14 mouse cellular contexts compared by ENCODE assay signal in the genomic region with DNA sequence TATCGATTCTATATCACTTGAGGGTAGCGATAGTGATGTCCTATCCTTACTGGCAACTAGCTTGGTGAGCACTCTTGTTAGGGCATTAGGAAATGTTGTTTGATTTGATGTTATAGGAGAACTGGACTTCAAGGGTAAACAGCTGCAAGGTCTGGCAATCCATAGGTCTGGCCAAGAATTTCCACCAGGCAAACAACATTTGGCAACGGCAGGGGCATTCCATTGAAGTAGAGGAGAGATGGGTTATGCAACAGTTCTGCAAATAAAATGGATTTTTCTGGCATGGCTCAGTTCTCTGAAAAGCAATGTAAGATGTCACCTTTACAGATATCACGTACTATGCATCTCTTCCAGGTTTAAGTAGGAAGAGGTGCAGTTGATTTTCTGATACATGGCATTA. TPM values are rescaled to one million over a fixed set of nuclear protein-coding genes. Genes with fewer than 3 reads are reported as not detected.
DNase-seq lines count a peak whose midpoint lies in the region; ATAC-seq and TF ChIP-seq lines count a peak whose summit lies in the region.
"Had no signal": no experiment of that assay in that cellular context is flagged by ENCODE, and none has a peak within 500 bp of the region (broad histone marks: within the 10 kb centered on the region; RNA-seq: fewer than 3 reads in every experiment).

No protein-coding gene starts in this region.

- 53% methylated on average over 4 of the region's 4 CpGs for WGBS in heart, adult 2 months
- 82% methylated on average over 4 of the region's 4 CpGs for WGBS in heart, embryonic 12.5 days
- WGBS in liver, postnatal 0 days (ENCODE audit: insufficient replicate concordance), result 56% methylated on average over 4 of the region's 4 CpGs
- WGBS in forebrain, embryonic 15.5 days, result 90% methylated on average over 4 of the region's 4 CpGs

- H3K9ac ChIP-seq in heart, adult 2 months (ENCODE audit: low read depth, low read length), result no peak overlapping the region; the same call in 1 of the 2 replicates
- H3K9ac ChIP-seq in heart, embryonic 12.5 days, result no peak overlapping the region
- no peak overlapping the region for H3K9ac ChIP-seq in liver, postnatal 0 days (replicated peaks)
- no peak overlapping the region for H3K9ac ChIP-seq in forebrain, embryonic 15.5 days (replicated peaks)
- H3K9ac ChIP-seq: embryonic facial prominence, embryonic 13.5 days; forebrain, embryonic 12.5 days had no signal

- no peak overlapping the region for H3K4me2 ChIP-seq in heart, embryonic 12.5 days
- H3K4me2 ChIP-seq in liver, postnatal 0 days (ENCODE audit: low read depth, low read length), result no peak overlapping the region
- no peak overlapping the region for H3K4me2 ChIP-seq in forebrain, embryonic 15.5 days (replicated peaks)
- H3K4me2 ChIP-seq: embryonic facial prominence, embryonic 13.5 days; forebrain, embryonic 12.5 days had no signal

- peak overlapping the region; percentile 88 for H3K27ac ChIP-seq in heart, adult 2 months
- peak overlapping the region; percentile 42; the same call in 1 of the 2 replicates for H3K27ac ChIP-seq in heart, embryonic 12.5 days (ENCODE audit: poor library complexity, severe bottlenecking)
- peak overlapping the region; percentile 82 for H3K27ac ChIP-seq in liver, postnatal 0 days (ENCODE audit: low read depth)
- no peak overlapping the region for H3K27ac ChIP-seq in forebrain, embryonic 15.5 days (replicated peaks)
- H3K27ac ChIP-seq: embryonic facial prominence, embryonic 13.5 days; forebrain, embryonic 12.5 days had no signal

- TF ChIP-seq POLR2A in heart, adult 2 months (IDR thresholded peaks at IDR 0.05; ENCODE audit: insufficient read depth, low read depth, low read length), result no peak

- H3K4me3 ChIP-seq in heart, adult 2 months, result no peak overlapping the region
- no peak overlapping the region for H3K4me3 ChIP-seq in heart, embryonic 12.5 days
- no peak overlapping the region for H3K4me3 ChIP-seq in liver, postnatal 0 days (ENCODE audit: low read depth, low read length)
- H3K4me3 ChIP-seq in forebrain, embryonic 15.5 days, result no peak overlapping the region
- H3K4me3 ChIP-seq: embryonic facial prominence, embryonic 13.5 days; forebrain, embryonic 12.5 days had no signal

- TF ChIP-seq EP300 in heart, adult 2 months (IDR thresholded peaks at IDR 0.05; ENCODE audit: insufficient read depth, low read depth, low read length), result 0 out of 2 replicates have a peak, but pooled peaks have one; percentile 15
- TF ChIP-seq EP300 in liver, postnatal 0 days (IDR thresholded peaks at IDR 0.05; ENCODE audit: low read depth), result peak; percentile 71; the same call in 1 of the 2 replicates

- H3K79me2 ChIP-seq in heart, adult 2 months (replicated peaks; ENCODE audit: control insufficient read depth, insufficient read depth, low read length), result no peaks in the 10 kb centered on the region

- no peaks in the 10 kb centered on the region for H3K27me3 ChIP-seq in heart, adult 2 months (ENCODE audit: control insufficient read depth, insufficient read depth, low read length)
- no peaks in the 10 kb centered on the region for H3K27me3 ChIP-seq in heart, embryonic 12.5 days (replicated peaks)
- no peaks in the 10 kb centered on the region for H3K27me3 ChIP-seq in liver, postnatal 0 days (ENCODE audit: insufficient read depth, low read length)
- no peaks in the 10 kb centered on the region for H3K27me3 ChIP-seq in forebrain, embryonic 15.5 days
- H3K27me3 ChIP-seq: embryonic facial prominence, embryonic 13.5 days; forebrain, embryonic 12.5 days had no signal

- ATAC-seq in heart, embryonic 12.5 days (ENCODE audit: insufficient number of reproducible peaks, low FRiP score), result no peak
- peak; percentile 83 for ATAC-seq in liver, postnatal 0 days
- ATAC-seq in inflammation-experienced regulatory T-cells, adult 6 months, result no peak
- ATAC-seq in forebrain, embryonic 15.5 days (replicated peaks), result no peak

- 0 out of 2 replicates have a peak, but pooled peaks cover 3% of the 10 kb centered on the region for H3K9me3 ChIP-seq in heart, embryonic 12.5 days (replicated peaks)
- H3K9me3 ChIP-seq in liver, postnatal 0 days (ENCODE audit: low read length), result 0 out of 2 replicates have a peak, but pooled peaks cover 3% of the 10 kb centered on the region
- H3K9me3 ChIP-seq in forebrain, embryonic 15.5 days, result no peaks in the 10 kb centered on the region
- H3K9me3 ChIP-seq: embryonic facial prominence, embryonic 13.5 days; forebrain, embryonic 12.5 days had no signal

- DNase-seq in heart, adult 2 months, result peak in 1 of 2 experiments; percentile 46
- no peak for DNase-seq in heart, postnatal 36 days
- DNase-seq in 3T3-L1 (ENCODE audit: low read depth, low spot score), result peak; percentile 40
- DNase-seq in liver, postnatal 0 days, result peak; percentile 53
- DNase-seq in testis, postnatal 14 days (ENCODE audit: low spot score), result no peak
- DNase-seq: cerebellum, postnatal 14 days; gastrocnemius, postnatal 14 days; left cerebral cortex, postnatal 4 days; thymus, adult 2 months had no signal

- peaks cover 9% of the 10 kb centered on the region for H3K4me1 ChIP-seq in heart, adult 2 months (ENCODE audit: control insufficient read depth, insufficient read depth, low read length)
- peaks cover 42% of the 10 kb centered on the region for H3K4me1 ChIP-seq in heart, embryonic 12.5 days (replicated peaks)
- peaks cover 17% of the 10 kb centered on the region for H3K4me1 ChIP-seq in liver, postnatal 0 days (ENCODE audit: insufficient read depth)
- peaks cover 11% of the 10 kb centered on the region for H3K4me1 ChIP-seq in forebrain, embryonic 15.5 days
- H3K4me1 ChIP-seq: forebrain, embryonic 12.5 days had no signal

- H3K36me3 ChIP-seq in heart, adult 2 months (ENCODE audit: control insufficient read depth, insufficient read depth, low read length), result no peaks in the 10 kb centered on the region; the same call in 1 of the 2 replicates
- H3K36me3 ChIP-seq in heart, embryonic 12.5 days, result no peaks in the 10 kb centered on the region
- H3K36me3 ChIP-seq in liver, postnatal 0 days (replicated peaks; ENCODE audit: insufficient read depth, low read length), result no peaks in the 10 kb centered on the region
- H3K36me3 ChIP-seq in forebrain, embryonic 15.5 days, result no peaks in the 10 kb centered on the region
- H3K36me3 ChIP-seq: embryonic facial prominence, embryonic 13.5 days; forebrain, embryonic 12.5 days had no signal

- intact Hi-C loops in heart, adult 2 months (cut with DNase I), result loop anchor here (5.0 kb wide), 1 partner anchor 71 kb away; no protein-coding TSS in a partner anchor
- intact Hi-C loops in heart, postnatal 36 days (cut with DNase I), result loop anchor here (5.0 kb wide), 2 partner anchors 36 to 66 kb away; a partner anchor contains a TSS

- no peak for TF ChIP-seq CTCF in heart, adult 2 months (IDR thresholded peaks at IDR 0.05)
- TF ChIP-seq CTCF in liver, postnatal 0 days (IDR thresholded peaks at IDR 0.05; ENCODE audit: low read depth), result no peak

RNA-seq across cellular contexts. Expression of a gene that starts 36.8 kb away (rescaled TPM):
- total RNA-seq in heart, adult 2 months (2021), result 100 to 1,000 TPM; 157 to 177 TPM
- polyA plus RNA-seq in heart, adult 2 months (2012; rRNA removed), result 91.9 and 179 TPM in 2 replicates
- total RNA-seq in heart, postnatal 36 days (2021), result 100 to 1,000 TPM; 163 to 166 TPM
- 89.3 and 89.4 TPM in 2 replicates for polyA plus RNA-seq in heart, embryonic 12.5 days (2016; fragmentation: Nextera tagmentation; extraction: Ambion mirVana)
- 62.7 and 69.6 TPM in 2 replicates for polyA plus RNA-seq in liver, postnatal 0 days (2015; fragmentation: Nextera tagmentation; extraction: Ambion mirVana)
- 1 to 10 TPM; 5.7 to 9.9 (median 7.0) TPM for polyA plus RNA-seq in inflammation-experienced regulatory T-cells, adult 6 months (2017; shearing (Covaris generic))
- 16.1 and 16.4 TPM in 2 replicates for polyA plus RNA-seq in forebrain, embryonic 15.5 days (2015; fragmentation: Nextera tagmentation; extraction: Ambion mirVana)

Comparison
In these comparisons a context has a peak if more than half of its experiments do, and no peak if none do; other contexts are left out.
1. DNase-seq: peak in 3T3-L1 (single experiment) and liver, postnatal 0 days (single experiment); none in heart, postnatal 36 days (0 of 2) and testis, postnatal 14 days (single experiment).